Mouse (Mus musculus) olfactory bulb, adult 2 months (tissue): Measurements from ENCODE around the gene Rnf10. TPM values are rescaled to one million over a fixed set of nuclear protein-coding genes. Genes with fewer than 3 reads are reported as not detected.

Experiments used
- H3K27ac ChIP-seq: fragments of 200-500 bp; 2 replicates; pipeline ENCODE4 v1.5.1; 2012; ENCODE audit warnings: low read depth, low read length; ENCODE audit not compliant: insufficient read depth
- H3K4me1 ChIP-seq: fragments of 200-500 bp; 2 replicates; pipeline ENCODE4 v1.6.1; 2012; ENCODE audit warnings: low read length; ENCODE audit not compliant: control insufficient read depth, insufficient read depth
- H3K4me3 ChIP-seq: fragments of 200-500 bp; 2 replicates; pipeline ENCODE4 v1.5.1; 2012; ENCODE audit warnings: mild to moderate bottlenecking, low read depth, low read length, moderate library complexity; ENCODE audit not compliant: insufficient read depth
- CTCF ChIP-seq: fragments of 200-500 bp; IDR thresholded peaks from 2 replicates; pipeline ENCODE4 v1.5.1; 2012; ENCODE audit warnings: low read depth, mild to moderate bottlenecking, low read length, moderate library complexity; ENCODE audit not compliant: insufficient read depth
- POLR2A ChIP-seq: fragments of 200-500 bp; IDR thresholded peaks from 2 replicates; pipeline ENCODE4 v1.6.1; 2012; ENCODE audit warnings: mild to moderate bottlenecking, low read depth, low read length, moderate library complexity; ENCODE audit not compliant: insufficient read depth
- WGBS: fragments of 180-500 bp; shearing (Covaris S2); methylation state at CpG from one replicate; pipeline ENCODE4 v1.1.7; 2018; 5-methylcytosine and 5-hydroxymethylcytosine counted together
- polyA plus RNA-seq: library from polyadenylated mRNA; stranded (reverse); fragments of >200 nt; gene quantifications from 2 replicates; pipeline ENCODE4 v1.2.4, GENCODE M21; 2012; ENCODE audit warnings: low replicate concordance; ENCODE audit not compliant: missing spikeins, insufficient read depth, insufficient read length

Rnf10 gene
- polyA plus RNA-seq, 1 experiment, result not detected

DNA sequence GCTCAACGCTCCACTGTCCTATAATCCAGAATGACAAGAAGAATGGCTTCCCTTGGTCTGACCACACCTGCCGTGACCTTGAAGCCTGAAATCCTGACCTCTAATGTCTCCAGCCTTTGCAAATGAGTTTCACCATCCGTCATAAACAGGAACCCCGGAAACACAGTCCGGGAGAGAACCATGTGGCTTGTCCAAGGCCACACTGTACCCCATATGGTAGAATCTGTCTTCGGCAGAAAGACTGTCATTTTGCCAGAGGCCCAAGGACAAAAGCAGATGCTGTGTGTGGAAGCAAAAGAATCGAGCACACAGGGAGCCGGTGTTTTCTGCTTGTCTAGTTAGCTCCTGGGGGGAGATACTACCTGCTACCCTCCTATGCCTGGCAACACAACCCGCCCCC is 60.2 kb downstream of the Rnf10 start:
- H3K4me1 ChIP-seq, result peaks cover 16% of the 10 kb centered on the region
- TF ChIP-seq CTCF (no peak), POLR2A (no peak)
- H3K4me3 ChIP-seq, result no peak overlapping the region
- 81% methylated on average over 9 of the region's 9 CpGs for WGBS
- no peak overlapping the region for H3K27ac ChIP-seq

DNA sequence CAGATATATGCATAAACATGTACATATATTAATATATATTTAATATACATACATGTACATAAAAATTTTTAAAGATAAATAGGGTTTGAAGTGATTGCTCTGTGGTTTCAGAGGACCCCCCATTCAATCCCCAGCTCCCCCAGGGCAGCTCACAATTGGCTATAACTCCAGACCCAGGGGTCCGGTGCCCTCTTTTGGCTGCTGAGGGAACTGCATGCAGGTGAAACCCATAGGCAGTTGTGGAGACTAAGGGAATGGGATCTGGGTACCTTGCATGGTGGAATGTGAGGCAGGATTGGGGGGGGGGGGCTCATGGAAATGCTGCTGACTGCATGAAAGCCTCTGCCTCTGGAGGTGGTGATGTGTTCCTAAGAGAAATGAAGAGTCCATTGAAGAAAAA is 62.3 kb downstream of the Rnf10 start:
- H3K4me1 ChIP-seq, result peaks cover 10% of the 10 kb centered on the region
- H3K27ac ChIP-seq, result no peak overlapping the region
- H3K4me3 ChIP-seq, result no peak overlapping the region
- TF ChIP-seq CTCF (no peak), POLR2A (no peak)
- 13% methylated on average over 1 of the region's 1 CpGs for WGBS

GRCm38 (mm10) chr5:115208601-115209000 is 64.1 kb downstream of the Rnf10 start:
- 82% methylated on average over 5 of the region's 5 CpGs for WGBS
- H3K4me1 ChIP-seq, result peaks cover 16% of the 10 kb centered on the region
- H3K4me3 ChIP-seq, result no peak overlapping the region
- TF ChIP-seq CTCF (no peak), POLR2A (no peak)
- H3K27ac ChIP-seq, result no peak overlapping the region

- H3K27ac ChIP-seq, result no peak overlapping the region
- 23% methylated on average over 9 of the region's 16 CpGs for WGBS
Measured at GRCm38 (mm10) chr5:115207892-115208291, 64.8 kb downstream of the Rnf10 start.

GRCm38 (mm10) chr5:115207244-115207643 is 65.5 kb downstream of the Rnf10 start:
- no peak overlapping the region for H3K4me3 ChIP-seq
- no peak overlapping the region for H3K27ac ChIP-seq
- 65% methylated on average over 5 of the region's 5 CpGs for WGBS
- TF ChIP-seq CTCF (0 out of 2 replicates have a peak, but pooled peaks have one; percentile 11), POLR2A (no peak)
- peaks cover 12% of the 10 kb centered on the region for H3K4me1 ChIP-seq

More at GRCm38 (mm10) chr5:115207892-115208291, 64.8 kb downstream of the Rnf10 start:
- Histone ChIP-seq H3K4me1 (peaks cover 12% of the 10 kb centered on the region), H3K4me3 (no peak overlapping the region)
- no peak for TF ChIP-seq POLR2A
- TF ChIP-seq CTCF, result no peak

GRCm38 (mm10) chr5:115204562-115205311 is 68.0 kb downstream of the Rnf10 start:
- WGBS, result 9% methylated on average over 31 of the region's 31 CpGs
- H3K4me3 ChIP-seq, result peak overlapping the region; percentile 27
- no peak overlapping the region for H3K27ac ChIP-seq
- no peak for TF ChIP-seq POLR2A
- no peak for TF ChIP-seq CTCF
- peaks cover 12% of the 10 kb centered on the region for H3K4me1 ChIP-seq

GRCm38 (mm10) chr5:115203735-115204561 is 68.8 kb downstream of the Rnf10 start:
- Histone ChIP-seq H3K4me1 (peaks cover 12% of the 10 kb centered on the region), H3K4me3 (no peak overlapping the region), H3K27ac (no peak overlapping the region)
- WGBS, result 35% methylated on average over 23 of the region's 23 CpGs
- TF ChIP-seq POLR2A (no peak), CTCF (no peak)

DNA sequence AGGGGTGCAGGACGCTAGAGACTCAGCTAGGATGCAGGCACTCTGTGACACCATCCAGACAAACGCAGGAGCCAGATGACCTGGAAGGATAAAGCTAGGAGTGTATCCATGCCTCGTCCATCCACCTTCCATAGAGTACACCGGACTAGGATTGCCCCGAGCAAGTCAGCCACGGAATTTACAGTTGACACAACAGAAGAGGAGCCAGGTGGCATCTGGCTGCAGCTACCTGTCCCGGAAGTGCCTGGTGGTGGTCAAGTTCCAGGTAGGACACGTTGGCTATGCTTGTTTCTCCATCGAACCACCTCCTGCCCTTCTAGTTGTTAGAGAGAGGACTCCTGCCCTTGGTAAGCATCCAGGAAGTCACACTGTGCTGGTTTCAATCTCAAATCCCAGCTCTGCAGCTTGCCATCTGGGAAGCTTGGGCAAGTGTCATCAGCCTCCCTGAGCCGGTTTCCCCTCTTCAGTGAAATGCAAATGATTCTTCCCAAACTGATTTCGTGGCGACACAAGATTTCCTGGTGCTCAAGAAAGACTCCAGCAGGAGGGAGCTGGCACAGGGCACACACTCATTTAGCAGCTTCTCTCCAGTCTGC is 78.0 kb downstream of the Rnf10 start:
- no peak overlapping the region for H3K27ac ChIP-seq
- no peak for TF ChIP-seq POLR2A
- TF ChIP-seq CTCF, result no peak
- 0 out of 2 replicates have a peak overlapping the region, but pooled peaks have one; percentile 73 for H3K4me3 ChIP-seq
- peaks cover 20% of the 10 kb centered on the region for H3K4me1 ChIP-seq
- 15% methylated on average over 12 of the region's 12 CpGs for WGBS
